Mouse (Mus musculus): Measurements from ENCODE around the gene Pex16.

Gene Pex16

GRCm38 (mm10) chr2:92374514-92374913 lies at the start of gene Pex16, which contains the start of gene Large2:
Gene Pex16, plus strand, starts transcription at chr2:92374676.
Gene Large2, minus strand, starts transcription at chr2:92374869.
- peak; percentile 90 for DNase-seq (ENCODE audit: low read depth, low spot score)

DNA sequence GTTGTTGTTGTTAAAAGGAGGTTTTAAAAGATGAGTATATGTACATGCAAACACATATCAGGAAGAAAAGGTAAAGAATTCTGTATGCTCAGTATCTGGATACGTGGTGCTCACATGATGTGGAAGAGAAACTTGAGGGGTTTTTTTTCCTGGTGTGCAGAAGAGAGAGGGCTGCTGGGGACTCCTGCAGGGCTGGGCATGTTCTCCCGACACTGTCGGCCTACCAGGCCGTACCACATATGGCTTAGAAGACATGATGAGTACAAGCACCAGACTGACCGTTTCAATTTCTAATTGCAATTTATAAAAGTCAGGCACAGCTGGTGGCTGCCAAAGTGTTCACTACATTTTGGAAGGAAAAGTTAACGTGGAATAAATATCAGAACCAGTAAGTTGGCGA lies 48.8 kb upstream of the Pex16 start:
- DNase-seq (ENCODE audit: low read depth, low spot score): no peak

DNA sequence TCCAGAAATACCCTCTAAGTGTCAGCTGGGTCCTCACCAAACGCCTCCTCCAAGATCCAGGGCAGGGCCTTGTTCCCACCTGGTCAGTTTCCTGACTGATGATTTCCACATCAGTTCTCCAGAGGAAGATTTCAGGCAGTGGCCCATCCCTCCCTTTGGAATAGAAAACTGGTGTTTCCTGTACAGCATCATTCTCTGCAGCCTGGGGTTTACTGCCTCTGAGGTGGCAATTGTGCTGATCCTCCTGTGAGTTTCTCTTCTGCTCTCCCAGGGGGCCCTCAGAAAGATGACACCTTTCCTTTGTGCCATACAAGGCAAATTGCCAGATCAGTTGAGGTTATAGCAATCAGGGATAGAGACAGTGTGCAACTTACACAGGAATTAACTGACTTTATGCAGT lies 48.3 kb upstream of the Pex16 start:
- no peak for DNase-seq (ENCODE audit: low read depth, low spot score)

GRCm38 (mm10) chr2:92327601-92328000 lies 46.9 kb upstream of the Pex16 start:
- DNase-seq (ENCODE audit: low read depth, low spot score): no peak

GRCm38 (mm10) chr2:92328206-92328605 lies 46.3 kb upstream of the Pex16 start:
- no peak for DNase-seq (ENCODE audit: low read depth, low spot score)

DNA sequence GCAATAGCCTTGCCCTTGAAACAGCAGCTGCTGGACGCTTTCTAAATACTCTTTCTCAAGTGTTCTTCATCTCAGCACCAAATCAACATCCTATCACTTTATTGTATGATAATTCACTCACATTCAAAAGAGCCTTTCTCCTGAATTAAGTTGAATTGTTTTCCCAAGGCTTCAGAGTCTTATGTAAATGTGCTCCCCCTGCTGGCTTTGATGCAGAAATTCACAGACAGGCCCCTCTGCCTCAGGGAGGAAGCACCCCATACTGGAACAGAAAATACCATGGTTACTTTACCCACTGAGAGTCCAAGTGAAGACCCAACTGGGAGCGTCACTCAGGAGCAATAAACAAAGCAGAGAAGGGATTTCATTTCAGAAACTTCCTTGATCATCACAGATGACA lies 43.6 kb upstream of the Pex16 start:
- DNase-seq (ENCODE audit: low read depth, low spot score): peak; percentile 82

GRCm38 (mm10) chr2:92331410-92331809 lies 43.1 kb upstream of the Pex16 start:
- DNase-seq (ENCODE audit: low read depth, low spot score): peak; percentile 66

DNA sequence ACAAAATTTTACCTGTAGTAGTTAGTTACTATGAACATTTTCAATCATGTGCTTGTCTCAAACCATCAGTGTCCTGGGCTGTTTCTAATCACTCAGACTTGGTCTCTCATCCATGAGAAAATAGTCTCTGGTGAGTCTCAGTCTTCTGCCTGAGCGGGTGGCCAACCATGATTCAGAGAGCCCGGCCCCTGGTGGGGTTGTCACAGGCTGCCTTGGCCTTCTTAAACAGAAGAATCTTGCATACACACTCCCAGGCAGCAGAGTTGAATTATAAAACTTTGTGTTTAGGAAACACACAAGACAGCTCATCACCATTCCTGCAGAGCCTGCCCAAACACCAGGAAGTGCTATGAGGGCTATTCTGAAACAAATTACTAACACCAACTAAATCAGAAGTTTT lies 42.6 kb upstream of the Pex16 start:
- no peak for DNase-seq (ENCODE audit: low read depth, low spot score)

GRCm38 (mm10) chr2:92342418-92342817 lies 32.1 kb upstream of the Pex16 start:
- DNase-seq (ENCODE audit: low read depth, low spot score): no peak

- no peak for DNase-seq (ENCODE audit: low read depth, low spot score)
Measured at GRCm38 (mm10) chr2:92347191-92347590, 27.3 kb upstream of the Pex16 start.

GRCm38 (mm10) chr2:92349589-92350425 lies 24.7 kb upstream of the Pex16 start:
- DNase-seq (ENCODE audit: low read depth, low spot score): peak; percentile 42

DNA sequence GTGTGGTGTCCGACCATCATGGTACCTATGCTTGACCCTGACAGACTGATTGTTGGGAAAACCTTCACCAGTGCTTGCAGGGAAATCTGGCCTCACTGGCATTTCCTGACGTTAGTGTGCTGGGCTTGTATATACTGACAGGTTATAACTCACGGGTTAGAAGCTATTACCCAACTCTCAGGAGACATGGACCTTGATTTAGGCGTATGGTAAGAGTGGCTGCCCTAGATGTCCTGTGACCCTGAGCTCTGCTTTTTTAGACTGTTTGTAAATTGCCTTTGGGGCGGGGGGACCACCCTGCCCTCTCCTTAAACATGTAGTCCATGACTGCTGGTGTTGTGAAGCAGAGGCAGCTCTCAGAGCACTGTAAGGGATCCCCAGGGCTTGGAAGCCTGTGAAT lies 23.8 kb upstream of the Pex16 start:
- no peak for DNase-seq (ENCODE audit: low read depth, low spot score)

- no peak for DNase-seq (ENCODE audit: low read depth, low spot score)
Measured at GRCm38 (mm10) chr2:92353402-92353801, 21.1 kb upstream of the Pex16 start.

DNA sequence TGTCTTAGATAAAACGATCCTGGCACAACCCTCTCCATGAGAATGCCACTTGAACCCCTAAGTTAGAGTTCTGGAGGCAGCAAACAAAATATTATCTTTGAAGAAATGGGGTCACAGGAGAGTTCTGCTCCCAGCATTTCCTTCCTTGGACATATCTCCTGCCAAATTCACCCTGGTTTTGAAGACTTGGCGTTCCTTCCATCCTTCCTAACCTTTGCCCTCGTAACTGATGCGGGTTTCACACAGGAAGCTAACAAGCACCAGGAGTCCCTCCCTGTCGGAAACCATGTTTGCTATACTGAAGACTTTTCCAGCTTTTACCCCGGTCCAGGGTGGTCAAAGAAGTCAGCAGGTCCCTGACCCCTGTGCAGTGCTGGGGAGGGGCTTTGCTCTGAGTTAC lies 20.3 kb upstream of the Pex16 start:
- DNase-seq (ENCODE audit: low read depth, low spot score): no peak

GRCm38 (mm10) chr2:92359301-92359700 lies 15.2 kb upstream of the Pex16 start:
- DNase-seq (ENCODE audit: low read depth, low spot score): no peak

DNA sequence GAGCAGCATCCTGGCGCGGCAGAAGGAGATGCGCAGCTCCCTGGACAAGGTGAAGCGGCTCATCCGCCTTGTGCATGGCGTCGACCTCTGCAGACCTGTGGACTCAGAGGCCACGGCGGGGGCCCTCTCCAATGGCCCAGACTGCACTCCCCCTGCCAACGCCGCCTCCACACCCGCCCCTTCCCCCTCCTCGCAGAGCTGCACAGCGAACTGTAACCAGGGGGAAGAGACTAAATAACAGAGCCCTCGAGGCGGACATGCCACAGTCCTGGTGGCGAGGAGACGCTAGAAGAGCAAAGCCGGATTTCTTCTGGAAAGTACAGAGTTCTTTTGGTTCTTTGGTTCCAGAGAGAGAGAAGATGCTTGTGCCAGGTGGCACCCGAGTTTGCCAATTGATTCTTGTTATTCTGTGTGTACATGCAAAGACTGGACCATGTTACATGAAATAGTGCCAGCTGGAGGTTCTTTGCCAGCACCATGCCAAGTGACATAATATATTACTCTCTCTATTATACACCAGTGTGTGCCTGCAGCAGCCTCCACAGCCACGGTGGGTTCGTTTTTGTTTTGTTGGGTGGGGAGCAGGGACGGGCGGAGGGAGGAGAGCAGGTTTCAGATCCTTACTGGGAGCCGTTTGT lies 14.2 kb upstream of the Pex16 start:
- no peak for DNase-seq (ENCODE audit: low read depth, low spot score)

GRCm38 (mm10) chr2:92360893-92361292 lies 13.6 kb upstream of the Pex16 start:
- no peak for DNase-seq (ENCODE audit: low read depth, low spot score)

DNA sequence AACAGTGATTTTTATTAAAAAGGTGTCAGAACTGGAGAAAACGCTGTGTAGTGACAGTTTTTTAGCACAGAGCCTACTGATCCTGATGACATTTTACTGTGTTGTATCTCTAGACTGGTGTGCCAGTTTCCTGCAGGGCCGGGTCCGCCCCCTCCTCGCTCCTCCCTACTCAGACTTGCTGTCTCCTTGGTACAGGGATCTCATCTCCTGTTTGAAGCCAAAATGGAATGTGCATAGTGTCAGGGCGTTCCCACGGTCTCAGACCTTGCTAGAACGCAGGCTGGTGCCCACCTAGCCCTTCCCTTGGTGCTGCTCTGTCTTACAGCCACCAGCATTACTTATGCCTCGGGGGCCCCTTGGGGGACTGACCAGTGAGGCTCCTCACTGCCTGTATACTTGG lies 12.7 kb upstream of the Pex16 start:
- DNase-seq (ENCODE audit: low read depth, low spot score): no peak

- DNase-seq (ENCODE audit: low read depth, low spot score): no peak
Measured at GRCm38 (mm10) chr2:92362571-92363228, 11.8 kb upstream of the Pex16 start.

GRCm38 (mm10) chr2:92364086-92364485 lies 10.4 kb upstream of the Pex16 start:
- DNase-seq (ENCODE audit: low read depth, low spot score): no peak

DNA sequence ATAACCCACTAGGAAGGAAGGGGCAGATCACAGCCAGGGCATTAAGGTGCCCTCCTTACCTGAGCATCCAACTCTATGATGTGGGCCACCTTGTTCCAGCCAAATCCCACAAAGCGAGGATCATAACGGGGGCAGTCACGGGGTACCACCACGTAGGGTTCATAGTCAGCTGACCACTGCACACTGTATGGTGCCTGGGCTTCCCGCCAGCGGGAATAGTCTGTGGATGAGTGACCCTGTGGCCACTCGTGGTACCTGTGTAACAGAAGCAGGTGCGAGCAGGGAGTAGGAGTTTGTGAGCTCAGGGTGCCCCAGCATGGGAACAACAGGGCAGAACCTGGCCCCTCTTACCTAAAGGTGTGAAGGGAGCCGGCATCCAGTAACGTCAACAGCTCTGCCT lies 8.9 kb upstream of the Pex16 start:
- no peak for DNase-seq (ENCODE audit: low read depth, low spot score)

GRCm38 (mm10) chr2:92367383-92368029 lies 7.0 kb upstream of the Pex16 start:
- DNase-seq (ENCODE audit: low read depth, low spot score): no peak
